ENCODE assay signal across 8 mouse cellular contexts in the genomic region with DNA sequence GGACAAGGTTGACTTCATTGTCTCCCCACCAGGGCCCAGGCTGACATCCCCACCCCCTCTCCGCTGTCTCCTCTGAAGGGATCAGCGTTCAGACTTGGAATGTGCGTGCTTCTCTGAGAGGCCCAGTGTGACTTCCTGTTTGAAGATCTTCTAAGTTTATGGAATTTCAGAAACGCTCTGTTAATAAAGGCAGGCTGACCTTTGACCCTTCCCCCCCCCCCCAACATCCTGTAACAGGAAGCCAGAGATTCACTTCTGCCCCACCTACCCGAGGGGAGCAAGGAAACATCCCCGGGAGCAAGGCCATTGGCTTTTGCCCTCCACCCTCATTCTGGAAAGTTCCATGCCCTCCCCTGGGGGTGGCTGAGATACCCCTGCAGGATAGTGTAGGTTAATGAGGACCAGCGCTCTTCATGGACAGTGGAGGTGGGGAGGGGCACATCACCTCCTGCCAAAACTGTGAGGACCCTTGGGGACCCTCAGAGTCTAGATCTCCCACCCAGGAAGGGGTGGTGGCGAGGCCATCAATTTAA. TPM values are rescaled to one million over a fixed set of nuclear protein-coding genes. Genes with fewer than 3 reads are reported as not detected.
A peak's percentile ranks its signal among the peaks of the same experiment; 100 is the strongest.
DNase-seq lines count a peak whose midpoint lies in the region; ATAC-seq lines count a peak whose summit lies in the region.

No protein-coding gene starts in this region.

- peak overlapping the region; percentile 23 for H3K4me3 ChIP-seq in forebrain, embryonic 16.5 days (replicated peaks; ENCODE audit: low read length)
- no peak overlapping the region for H3K4me3 ChIP-seq in midbrain, embryonic 13.5 days (replicated peaks)

- H3K36me3 ChIP-seq in forebrain, embryonic 16.5 days (ENCODE audit: control insufficient read depth, insufficient read depth), result no peaks in the 10 kb centered on the region
- H3K36me3 ChIP-seq in midbrain, embryonic 13.5 days, result no peaks in the 10 kb centered on the region

- 0 out of 2 replicates have a peak overlapping the region, but pooled peaks have one; percentile 3 for H3K9ac ChIP-seq in forebrain, embryonic 16.5 days (replicated peaks; ENCODE audit: low read depth, low read length)
- H3K9ac ChIP-seq in midbrain, embryonic 13.5 days (replicated peaks), result no peak overlapping the region

- no peaks in the 10 kb centered on the region for H3K9me3 ChIP-seq in forebrain, embryonic 16.5 days (ENCODE audit: control insufficient read depth, low read length)
- no peaks in the 10 kb centered on the region for H3K9me3 ChIP-seq in midbrain, embryonic 13.5 days

- WGBS in forebrain, embryonic 16.5 days, result 31% methylated on average over 8 of the region's 8 CpGs
- WGBS in midbrain, embryonic 13.5 days, result 55% methylated on average over 8 of the region's 8 CpGs

- peaks cover 31% of the 10 kb centered on the region for H3K27me3 ChIP-seq in forebrain, embryonic 16.5 days (replicated peaks; ENCODE audit: control insufficient read depth, insufficient read depth, low read length)
- peaks cover 27% of the 10 kb centered on the region for H3K27me3 ChIP-seq in midbrain, embryonic 13.5 days

- peaks cover 18% of the 10 kb centered on the region for H3K4me1 ChIP-seq in forebrain, embryonic 16.5 days (replicated peaks; ENCODE audit: control insufficient read depth, insufficient read depth, low read length)
- H3K4me1 ChIP-seq in midbrain, embryonic 13.5 days (replicated peaks), result peaks cover 21% of the 10 kb centered on the region

- peak overlapping the region; percentile 55 for H3K4me2 ChIP-seq in forebrain, embryonic 16.5 days (ENCODE audit: low read length)
- peak overlapping the region; percentile 30 for H3K4me2 ChIP-seq in midbrain, embryonic 13.5 days (replicated peaks)

- peak; percentile 25 for DNase-seq in adrenal gland, postnatal 14 days
- DNase-seq in adrenal gland, postnatal 10 days, result no peak
- DNase-seq in kidney, adult 8-10 months, result peak; percentile 36 to 50
- no peak for DNase-seq in cerebellum, postnatal 25 days
- no peak for DNase-seq in testis, postnatal 14 days (ENCODE audit: low spot score)

- peak overlapping the region; percentile 69 for H3K27ac ChIP-seq in forebrain, embryonic 16.5 days (ENCODE audit: low read length)
- peak overlapping the region; percentile 76 for H3K27ac ChIP-seq in midbrain, embryonic 13.5 days

- peak; percentile 43 for ATAC-seq in forebrain, embryonic 16.5 days
- peak; percentile 43 for ATAC-seq in midbrain, embryonic 13.5 days
- ATAC-seq in megakaryocyte, adult 5-6 weeks (ENCODE audit: poor library complexity, severe bottlenecking), result no peak

RNA-seq across cellular contexts. Expression of a gene that starts 57.4 kb away (rescaled TPM):
- 32.7 and 39.0 TPM in 2 replicates for total RNA-seq in adrenal gland, postnatal 14 days (2021)
- 10 to 100 TPM; 35.2 to 38.3 TPM for total RNA-seq in adrenal gland, postnatal 10 days (2021)
- 51.8 and 56.9 TPM in 2 replicates for polyA plus RNA-seq in forebrain, embryonic 16.5 days (2015; fragmentation: Nextera tagmentation; extraction: Ambion mirVana)
- 46.6 and 49.1 TPM in 2 replicates for polyA plus RNA-seq in midbrain, embryonic 13.5 days (2015; fragmentation: Nextera tagmentation; extraction: Ambion mirVana)
- 21.3 and 22.2 TPM in 2 replicates for total RNA-seq in megakaryocyte, adult 5-6 weeks (2015)
- total RNA-seq in megakaryocyte, adult 5-6 weeks (2017), result 42.8 and 44.8 TPM in 2 replicates

Comparison
In these comparisons a context has a peak if more than half of its experiments do, and no peak if none do; other contexts are left out.
1. DNase-seq: peak in adrenal gland, postnatal 14 days (single experiment) and kidney, adult 8-10 months (2 of 2); none in adrenal gland, postnatal 10 days (single experiment), cerebellum, postnatal 25 days (0 of 2) and testis, postnatal 14 days (single experiment).